Mouse (Mus musculus) adrenal gland, postnatal 4 days (tissue): ENCODE measurements around the gene Lrif1. TPM values are rescaled to one million over a fixed set of nuclear protein-coding genes. Genes with fewer than 3 reads are reported as not detected.
"Not testable (repeated sequence)": the region's sequence is repeated elsewhere in the genome, so short reads cannot be mapped to it uniquely, and the experiment has no call there.

Experiments used
- DNase-seq, 2 experiments: peaks; one replicate each; pipeline ENCODE4 v3.0.0; 2021 to 2022; ENCODE audit warnings: low spot score in 2 of 2, mixed read lengths in 2 of 2
- long read RNA-seq, 2 experiments: library from polyadenylated mRNA; stranded (forward); transcript quantifications; one replicate each; pipeline ENCODE4 v2.0.0; 2021
- total RNA-seq, 2 experiments: library from RNA; stranded (reverse); gene quantifications; 2 replicates each; pipeline ENCODE4 v1.2.3; 2021

Lrif1 gene
- total RNA-seq: 10 to 100 TPM; 33.4 to 35.6 TPM
- long read RNA-seq, experiment 1, partial matches to known transcripts: 3 of 7 reads
- long read RNA-seq, experiment 1, other reads (novel, unspliced or antisense): 0 of 7 reads
- long read RNA-seq, experiment 2, partial matches to known transcripts: 4 of 16 reads
- long read RNA-seq, experiment 2, other reads (novel, unspliced or antisense): 9 of 16 reads

GRCm38 (mm10) chr3:106684830-106685229 is at the start of gene Lrif1:
Gene Lrif1 (plus strand): TSS chr3:106684987.
- DNase-seq: peak; percentile 26 to 50

DNA sequence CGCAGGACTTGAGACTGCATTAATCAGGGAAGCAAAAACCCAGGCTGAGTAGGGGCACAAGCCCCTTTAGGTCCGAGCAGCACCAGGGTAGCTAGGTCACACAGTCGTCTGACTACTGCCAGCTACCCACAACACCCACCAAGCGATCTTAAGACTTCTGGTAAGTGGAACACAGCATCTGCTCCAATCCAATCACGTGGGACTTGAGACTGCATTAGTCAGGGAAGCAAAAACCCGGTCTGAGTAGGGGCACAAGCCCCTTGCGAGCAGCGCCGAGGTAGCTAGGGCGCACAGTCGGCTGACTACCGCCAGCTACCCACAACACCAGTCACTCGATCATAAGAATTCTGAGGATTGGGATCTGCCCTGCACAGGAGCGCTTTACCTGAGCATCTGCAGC is 12.0 kb upstream of the Lrif1 start:
- not testable (repeated sequence) for DNase-seq

- DNase-seq: no peak
Measured at GRCm38 (mm10) chr3:106685381-106685780, 594 bp downstream of the Lrif1 start.

DNA sequence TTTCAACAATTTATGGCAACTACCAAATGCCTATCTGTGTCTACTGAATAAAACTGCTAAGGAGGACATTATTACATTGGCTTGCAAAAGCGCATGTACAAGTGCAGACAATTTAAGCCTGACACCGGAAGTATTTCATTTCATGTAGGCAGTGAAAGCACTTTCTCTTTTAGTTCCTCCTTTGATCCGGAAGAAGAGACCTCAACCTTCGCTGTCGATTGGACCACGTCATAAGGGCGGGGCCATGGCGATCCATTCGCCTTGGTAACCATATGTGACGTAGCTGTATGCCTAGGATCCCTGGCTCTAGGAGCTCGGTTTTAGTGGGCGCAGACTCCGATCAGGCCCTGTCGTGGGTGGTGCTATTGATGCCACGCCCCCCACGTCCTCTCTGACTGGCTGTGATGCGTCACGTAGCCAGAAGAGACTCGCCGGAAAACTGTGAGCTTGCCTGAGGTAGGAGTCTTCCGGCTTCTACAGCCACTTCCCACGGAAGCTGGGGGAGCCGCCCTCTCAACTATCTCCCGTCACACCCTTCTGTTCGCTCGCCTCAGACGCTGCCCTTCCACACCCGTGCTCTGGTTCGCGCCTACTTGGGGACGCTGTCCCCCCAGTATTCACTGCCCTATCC is 36.7 kb downstream of the Lrif1 start:
- peak; percentile 69 to 90 for DNase-seq

DNA sequence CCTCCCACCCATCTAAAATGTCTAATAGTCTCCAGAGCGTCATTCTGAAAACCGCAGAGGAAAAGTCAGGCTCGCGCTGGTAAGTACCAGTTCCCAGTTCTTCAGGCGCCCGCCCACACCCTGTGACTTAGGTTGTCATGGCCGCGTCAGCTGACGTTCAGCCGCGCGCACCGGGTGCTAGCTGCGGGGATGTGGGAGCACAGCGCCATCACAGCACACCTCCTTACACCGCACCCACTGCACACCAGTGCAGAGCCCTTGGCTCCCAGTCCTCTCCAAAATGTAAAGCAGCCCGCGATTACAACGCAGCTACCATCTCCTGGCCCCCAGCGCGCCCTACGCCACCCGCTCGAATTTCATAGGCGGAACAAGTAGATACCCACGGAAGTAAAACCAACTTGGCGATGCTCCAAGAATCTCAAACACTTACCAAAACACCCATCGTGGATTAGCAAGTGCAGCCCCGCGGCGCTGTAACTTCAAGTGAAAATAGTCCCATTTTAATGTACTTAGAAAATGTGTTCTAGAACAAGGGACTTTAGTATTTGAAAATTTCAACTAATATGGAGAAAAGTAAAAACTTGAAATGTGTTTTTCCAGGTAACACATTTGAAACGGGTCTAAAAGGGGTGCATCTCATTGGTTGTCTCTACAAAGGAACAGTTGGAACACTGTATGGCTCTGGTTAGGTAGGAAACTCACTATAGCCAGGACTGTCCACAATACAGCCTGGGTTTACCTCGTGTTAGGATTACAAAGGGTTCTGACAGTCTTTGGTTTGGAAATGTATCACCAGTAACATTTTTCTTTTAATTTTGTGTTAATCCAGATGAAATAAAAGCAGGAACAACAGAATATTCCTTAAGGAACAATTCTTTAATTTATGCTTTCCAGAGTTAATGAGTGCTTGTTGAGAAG is 37.5 kb downstream of the Lrif1 start:
- DNase-seq: peak; percentile 46 to 73

DNA sequence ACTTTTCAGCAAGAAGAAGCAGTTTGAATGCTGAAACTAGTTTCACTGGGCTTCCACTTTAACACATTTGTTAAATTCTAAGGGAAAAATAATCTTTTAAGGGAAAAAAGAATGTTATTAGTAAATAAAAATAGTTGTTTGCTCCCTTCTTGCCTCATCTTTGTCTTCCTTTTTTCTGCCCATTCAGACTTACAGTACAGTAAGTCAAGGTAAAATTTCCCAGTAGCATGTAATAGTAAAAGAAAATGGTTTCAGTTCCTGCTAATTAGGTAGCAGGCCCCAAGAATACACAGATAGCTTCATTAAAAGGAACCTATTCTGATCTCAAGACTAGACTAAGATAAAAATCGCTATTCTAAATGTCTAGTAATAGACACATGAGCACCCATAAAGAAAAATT is 71.1 kb downstream of the Lrif1 start:
- DNase-seq: no peak

GRCm38 (mm10) chr3:106771834-106772233 is 87.0 kb downstream of the Lrif1 start:
- DNase-seq: no peak

DNA sequence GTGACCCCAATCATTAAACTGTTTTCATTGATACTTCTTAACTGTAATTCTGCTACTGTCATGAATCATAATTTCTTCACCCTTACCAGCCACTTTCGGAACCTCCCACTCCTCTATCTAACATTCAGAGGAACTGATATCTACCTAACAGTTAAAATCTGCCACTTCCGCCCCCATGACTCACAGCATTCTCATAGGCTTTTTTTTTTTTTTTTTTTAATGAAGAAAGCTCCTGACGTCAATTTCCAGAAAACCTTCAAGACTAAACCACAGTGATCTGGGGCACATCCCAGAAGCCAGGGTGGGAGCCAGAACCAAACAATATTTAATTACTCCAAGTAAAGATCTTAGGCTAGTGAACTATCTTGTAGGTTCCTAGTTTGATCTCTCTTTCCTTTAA is 100.3 kb downstream of the Lrif1 start:
- DNase-seq: no peak

Other genes with a start within 250 kb of the Lrif1 start
- 1 to 10 TPM; 6.3 to 9.7 TPM for gene Dennd2d, start 202.6 kb upstream of the Lrif1 start, total RNA-seq
- gene Dram2, start 137.2 kb upstream of the Lrif1 start, total RNA-seq: 10 to 100 TPM; 66.4 to 68.6 TPM
- gene Cept1, start 137.2 kb upstream of the Lrif1 start, total RNA-seq: 10 to 100 TPM; 30.4 to 33.1 TPM
- gene Cd53, start 105.2 kb downstream of the Lrif1 start, total RNA-seq: 1 to 10 TPM; 6.7 to 8.2 TPM
- gene Olfr266, start 141.3 kb downstream of the Lrif1 start, total RNA-seq: not detected